Mouse (Mus musculus) Patski (cell line): Measurements from ENCODE around the gene 4932411N23Rik. TPM values are rescaled to one million over a fixed set of nuclear protein-coding genes. Genes with fewer than 3 reads are reported as not detected.
"Not testable (repeated sequence)": the region's sequence is repeated elsewhere in the genome, so short reads cannot be mapped to it uniquely, and the experiment has no call there.

ENCODE experiments used
- ATAC-seq: fragments of 100-300 bp; one replicate; pipeline ENCODE4 v1.8.0; 2021
- CTCF ChIA-PET: fragments of 350-600 bp; sonication (Branson Sonifier 250); formaldehyde crosslinking; loops from one replicate; lab custom pipeline; 2022; ENCODE audit warnings: inconsistent platforms; lab: Charles Lee
- POLR2A ChIA-PET: fragments of 350-600 bp; sonication (Branson Sonifier 250); formaldehyde crosslinking; loops from one replicate; lab custom pipeline; 2022; ENCODE audit warnings: antibody characterized with exemption, inconsistent platforms; lab: Charles Lee
- DNase-seq: peaks from one replicate; pipeline ENCODE4 v3.0.0-alpha.2; 2011; ENCODE audit warnings: low read depth, low spot score
- H3K27me3 ChIP-seq: fragments of 371-371 bp; one replicate; pipeline ENCODE4 v1.5.1; 2021
- CTCF ChIP-seq: fragments of 100-300 bp; IDR thresholded peaks from one replicate; pipeline ENCODE4 v1.5.1; 2021
- in situ Hi-C: fragments of 300-500 bp; cut with MboI; formaldehyde crosslinking; loops from 3 replicates; pipeline ENCODE4 v1.11.1; 2018; ENCODE audit warnings: low pct_unique_long_range_greater_than_20kb, mixed read lengths
- polyA plus RNA-seq: library from polyadenylated mRNA; unstranded; gene quantifications from one replicate; pipeline ENCODE4 v1.2.3, GENCODE M21; 2021

The 4932411N23Rik gene
- not detected for polyA plus RNA-seq

- in situ Hi-C loops, result loop anchor here (10.0 kb wide), 1 partner anchor 379 kb away; no protein-coding TSS in a partner anchor
- no peak for ATAC-seq
- ChIA-PET POLR2A (interaction anchor here (0.7 kb wide), 1 partner anchor 349 kb away, joined by 3 read pairs; no protein-coding TSS in a partner anchor), CTCF (no interaction called here)
- H3K27me3 ChIP-seq, result no peaks in the 10 kb centered on the region
- no peak for TF ChIP-seq CTCF
- no peak for DNase-seq
Observed at GRCm38 (mm10) chrX:126815768-126816167, at the start of gene 4932411N23Rik. 4932411N23Rik (minus strand) TSS chrX:126815868.

- H3K27me3 ChIP-seq, result no peaks in the 10 kb centered on the region
- TF ChIP-seq CTCF, result no peak
- CTCF ChIA-PET, result no interaction called here
- DNase-seq (no peak), ATAC-seq (no peak)
- in situ Hi-C loops, result no loop called here
- POLR2A ChIA-PET, result no interaction called here
Observed at GRCm38 (mm10) chrX:126779895-126780294, 35.8 kb downstream of the 4932411N23Rik start.

GRCm38 (mm10) chrX:126777643-126778042 lies 38.0 kb downstream of the 4932411N23Rik start:
- DNase-seq, result peak; percentile 31
- in situ Hi-C loops, POLR2A ChIA-PET, ATAC-seq, H3K27me3 ChIP-seq, CTCF ChIA-PET: not testable (repeated sequence)

GRCm38 (mm10) chrX:126774846-126775245 lies 40.8 kb downstream of the 4932411N23Rik start:
- not testable (repeated sequence) for DNase-seq

GRCm38 (mm10) chrX:126773511-126773910 lies 42.2 kb downstream of the 4932411N23Rik start:
- ATAC-seq, DNase-seq, CTCF ChIA-PET, POLR2A ChIA-PET, H3K27me3 ChIP-seq, in situ Hi-C loops: not testable (repeated sequence)

More at GRCm38 (mm10) chrX:126774846-126775245, 40.8 kb downstream of the 4932411N23Rik start:
- in situ Hi-C loops, ATAC-seq, CTCF ChIA-PET, H3K27me3 ChIP-seq, POLR2A ChIA-PET: not testable (repeated sequence)

Other genes starting within 250 kb of the 4932411N23Rik start
- gene Gm382, start 224.1 kb upstream of the 4932411N23Rik start, polyA plus RNA-seq, result not detected